Mouse (Mus musculus) hindbrain, embryonic 10.5 days (tissue): ENCODE measurements at regions not wholly inside any gene's neighbourhood (a gene's known extent, or its start where the extent isn't known, plus 50 kb on each side); places are given as distances from the start of the nearest gene placed in this dataset.
A peak's percentile ranks its signal among the peaks of the same experiment; 100 is the strongest.

Experiments used
- DNase-seq: peaks from one replicate; pipeline ENCODE4 v3.0.0-alpha.2; 2017; ENCODE audit warnings: low spot score
- H3K27ac ChIP-seq: fragments of 300-500 bp; sonication (generic); 2 replicates; pipeline ENCODE4 v1.5.1; 2016; ENCODE audit warnings: mild to moderate bottlenecking, moderate library complexity
- H3K27me3 ChIP-seq: fragments of 300-500 bp; sonication (generic); 2 replicates; pipeline ENCODE4 v1.6.1; 2016; ENCODE audit warnings: mild to moderate bottlenecking; ENCODE audit not compliant: poor library complexity, insufficient read depth, severe bottlenecking
- H3K36me3 ChIP-seq: fragments of 300-500 bp; sonication (generic); 2 replicates; pipeline ENCODE4 v1.6.1; 2016; ENCODE audit warnings: mild to moderate bottlenecking, moderate library complexity
- H3K4me1 ChIP-seq: fragments of 300-500 bp; sonication (generic); replicated peaks from 2 replicates; pipeline ENCODE4 v1.6.1; 2016; ENCODE audit warnings: mild to moderate bottlenecking
- H3K4me3 ChIP-seq: fragments of 300-500 bp; sonication (generic); 2 replicates; pipeline ENCODE4 v1.5.1; 2016; ENCODE audit warnings: mild to moderate bottlenecking, moderate library complexity
- H3K9me3 ChIP-seq: fragments of 300-500 bp; sonication (generic); 2 replicates; pipeline ENCODE4 v1.6.1; 2016; ENCODE audit warnings: mild to moderate bottlenecking, moderate library complexity
- WGBS: fragments of 180-500 bp; shearing (Covaris S2); methylation state at CpG from one replicate; pipeline ENCODE4 v1.1.7; 2016; 5-methylcytosine and 5-hydroxymethylcytosine counted together

DNA sequence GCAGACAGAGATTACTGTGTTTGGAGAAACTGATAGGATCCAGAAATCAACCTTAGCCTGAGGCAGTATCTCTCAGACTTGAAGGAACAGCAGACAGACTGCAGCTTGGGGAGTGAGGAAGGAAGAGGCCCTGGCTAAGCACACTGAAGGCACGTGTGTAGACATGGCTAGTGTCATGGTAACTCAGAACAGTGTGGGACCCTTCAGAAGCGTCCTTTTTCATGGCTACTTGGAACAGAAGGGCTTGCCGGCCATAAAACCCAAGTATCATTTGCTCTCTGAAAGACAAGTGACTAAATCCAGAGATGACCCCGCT is 60.7 kb upstream of the Egln3 start:
- DNase-seq, result no peak
- Histone ChIP-seq H3K4me3 (no peak overlapping the region), H3K4me1 (peaks cover 21% of the 10 kb centered on the region), H3K9me3 (no peaks in the 10 kb centered on the region), H3K27me3 (no peaks in the 10 kb centered on the region), H3K27ac (peak overlapping the region; percentile 54; the same call in 1 of the 2 replicates), H3K36me3 (no peaks in the 10 kb centered on the region)
- 68% methylated on average over 4 of the region's 4 CpGs for WGBS

DNA sequence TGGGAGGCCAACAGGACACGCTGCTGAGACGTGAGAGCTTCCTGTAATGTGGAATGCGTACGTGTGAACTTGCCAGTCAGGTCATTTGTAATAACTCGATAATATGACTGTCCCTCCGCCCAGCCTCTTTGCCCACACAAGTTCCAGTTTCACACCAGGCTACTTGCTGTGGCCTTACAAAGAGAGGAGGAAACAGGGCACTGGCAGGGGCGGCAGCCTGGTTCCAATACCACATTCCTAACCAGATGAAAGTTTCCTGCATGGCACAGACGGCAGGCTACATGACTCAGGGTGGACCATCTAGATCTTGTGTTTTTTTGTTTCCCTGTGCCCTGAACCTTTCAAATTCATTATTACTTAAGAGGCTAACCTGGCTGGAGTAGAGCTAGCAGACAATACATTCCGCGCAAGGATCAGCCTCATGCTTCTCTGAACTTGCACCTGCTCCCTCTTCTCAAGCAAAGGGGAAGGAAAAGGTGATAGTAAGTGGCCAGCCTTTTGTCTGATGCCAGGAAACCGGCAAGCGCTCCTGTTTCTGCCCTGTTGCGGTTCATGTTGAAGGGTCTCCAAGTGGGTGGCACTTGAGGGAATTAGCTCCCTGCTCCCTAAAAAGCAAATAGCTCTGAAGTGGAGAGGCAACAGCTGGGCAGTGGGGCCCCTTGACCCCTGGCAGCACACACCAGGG is 60.2 kb upstream of the Egln3 start:
- H3K4me1 ChIP-seq, result peaks cover 21% of the 10 kb centered on the region
- H3K9me3 ChIP-seq, result no peaks in the 10 kb centered on the region
- whole genome bisulfite sequencing, result 73% methylated on average over 13 of the region's 13 CpGs
- H3K4me3 ChIP-seq, result no peak overlapping the region
- DNase-seq, result no peak
- no peaks in the 10 kb centered on the region for H3K36me3 ChIP-seq
- H3K27ac ChIP-seq, result peak overlapping the region; percentile 54; the same call in 1 of the 2 replicates
- H3K27me3 ChIP-seq, result no peaks in the 10 kb centered on the region

DNA sequence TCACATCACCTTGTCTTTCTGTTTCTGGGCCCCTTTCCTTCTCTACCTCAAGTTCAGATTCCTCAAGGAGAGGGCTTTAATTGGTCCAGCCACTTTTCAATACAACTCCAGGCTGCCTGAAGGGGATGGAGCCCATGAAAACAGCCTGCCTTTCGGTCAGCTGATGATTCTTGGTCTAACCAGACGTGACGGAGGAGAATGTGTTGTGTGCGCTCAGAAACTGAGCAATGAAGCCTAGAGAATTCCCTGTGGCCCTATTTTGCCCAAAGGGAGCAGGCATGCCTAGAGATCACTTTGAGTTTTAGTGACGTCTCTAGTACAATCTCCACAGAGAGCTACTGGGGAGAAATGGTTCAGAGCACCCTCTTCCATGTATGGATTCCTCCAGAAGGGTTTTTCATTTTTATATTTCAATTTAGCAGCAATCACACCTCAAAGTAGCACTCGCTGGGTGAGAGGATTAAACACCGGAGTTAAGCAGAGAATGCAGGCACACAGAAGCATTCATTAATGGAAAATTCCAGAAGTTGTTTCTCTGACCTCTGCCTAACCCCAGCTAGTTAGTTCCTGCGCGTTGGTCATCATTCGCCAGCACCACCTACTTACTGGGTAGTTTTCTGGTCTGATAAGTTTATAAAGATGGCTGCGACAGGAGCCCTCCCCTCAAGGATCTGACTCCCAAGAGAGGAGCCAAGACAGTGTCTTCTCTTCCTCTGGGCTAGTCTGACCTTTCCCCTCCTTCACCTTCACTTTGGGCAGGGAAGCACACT is 58.8 kb upstream of the Egln3 start:
- Histone ChIP-seq H3K36me3 (no peaks in the 10 kb centered on the region), H3K27me3 (no peaks in the 10 kb centered on the region), H3K4me3 (no peak overlapping the region), H3K9me3 (no peaks in the 10 kb centered on the region), H3K27ac (no peak overlapping the region), H3K4me1 (peaks cover 26% of the 10 kb centered on the region)
- DNase-seq, result no peak
- 84% methylated on average over 11 of the region's 11 CpGs for WGBS

DNA sequence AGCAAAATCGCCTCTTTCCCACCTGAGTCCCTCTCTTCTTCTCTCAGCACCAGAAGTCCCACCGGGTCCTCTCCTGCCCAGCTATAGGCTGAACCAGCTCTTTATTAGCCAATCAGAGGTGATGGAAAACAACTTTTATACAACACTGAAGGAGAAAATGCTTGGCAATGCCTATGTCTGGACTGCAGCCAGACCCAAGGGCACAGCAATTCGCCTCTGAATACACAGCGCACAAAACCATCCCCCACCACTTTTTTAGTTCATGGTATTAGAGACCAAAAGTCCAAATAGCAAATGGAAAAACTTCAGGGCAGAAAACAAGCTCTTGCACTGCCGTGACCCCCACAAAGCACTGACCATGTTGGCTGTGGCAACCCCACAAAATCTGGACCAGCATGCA is 57.8 kb upstream of the Egln3 start:
- no peak overlapping the region for H3K27ac ChIP-seq
- no peaks in the 10 kb centered on the region for H3K9me3 ChIP-seq
- peaks cover 26% of the 10 kb centered on the region for H3K4me1 ChIP-seq
- no peaks in the 10 kb centered on the region for H3K36me3 ChIP-seq
- 91% methylated on average over 5 of the region's 5 CpGs for WGBS
- no peaks in the 10 kb centered on the region for H3K27me3 ChIP-seq
- no peak overlapping the region for H3K4me3 ChIP-seq
- DNase-seq, result no peak

DNA sequence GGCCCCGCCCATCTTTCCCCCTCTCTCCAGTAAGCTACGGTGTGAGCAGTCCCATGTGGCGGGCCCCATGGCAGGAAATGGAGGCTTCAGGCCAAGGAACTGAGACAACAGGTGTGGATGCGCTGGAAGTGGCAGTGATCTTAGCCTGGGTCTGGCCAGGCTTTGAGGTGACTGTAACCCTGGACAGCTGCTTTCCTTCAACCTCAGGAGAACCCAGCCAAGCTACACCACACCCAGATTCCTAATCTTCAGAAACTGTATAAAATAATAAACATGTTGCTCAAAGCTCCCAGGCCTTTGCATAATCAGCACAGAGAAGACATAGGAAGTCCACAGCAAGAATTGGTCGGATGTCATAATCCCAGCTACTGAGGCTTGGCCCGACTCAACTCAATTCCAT is 56.8 kb upstream of the Egln3 start:
- no peak overlapping the region for H3K4me3 ChIP-seq
- H3K27me3 ChIP-seq, result no peaks in the 10 kb centered on the region
- H3K27ac ChIP-seq, result no peak overlapping the region
- H3K36me3 ChIP-seq, result no peaks in the 10 kb centered on the region
- 81% methylated on average over 6 of the region's 6 CpGs for WGBS
- no peaks in the 10 kb centered on the region for H3K9me3 ChIP-seq
- no peak for DNase-seq
- peaks cover 25% of the 10 kb centered on the region for H3K4me1 ChIP-seq

DNA sequence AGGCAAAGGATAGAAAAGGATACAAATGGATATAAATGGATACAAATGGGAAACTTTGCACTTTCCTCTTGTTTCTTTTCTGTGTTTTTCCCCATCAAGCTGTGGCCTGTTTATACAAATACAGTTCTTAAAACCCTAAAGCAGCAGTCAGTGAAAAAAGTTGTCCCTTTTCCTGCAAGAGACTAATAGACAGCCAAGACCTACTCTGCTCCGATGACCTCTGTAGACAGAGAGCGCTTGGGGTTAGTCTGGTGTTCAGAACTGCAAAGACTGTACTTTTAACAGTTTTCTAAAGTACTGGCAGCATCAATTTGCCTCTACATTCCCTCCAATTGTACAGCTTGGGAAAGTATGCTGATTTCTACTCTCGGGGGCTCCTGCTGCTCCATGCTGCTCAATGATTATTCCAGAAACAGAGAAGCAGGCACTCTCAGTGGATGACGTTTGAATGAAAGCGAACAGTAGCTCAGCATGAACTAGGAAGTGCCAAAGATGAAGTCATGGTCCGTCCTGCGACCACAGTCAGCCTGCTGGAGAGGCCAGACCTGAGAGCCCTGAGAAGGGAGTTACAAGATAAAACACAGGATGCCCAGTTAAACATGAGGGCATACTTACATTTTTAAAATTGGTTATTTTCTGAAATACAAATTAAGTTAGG is 54.2 kb upstream of the Egln3 start:
- no peak for DNase-seq
- H3K4me3 ChIP-seq, result no peak overlapping the region
- WGBS, result 57% methylated on average over 7 of the region's 7 CpGs
- H3K9me3 ChIP-seq, result no peaks in the 10 kb centered on the region
- no peaks in the 10 kb centered on the region for H3K27me3 ChIP-seq
- H3K36me3 ChIP-seq, result no peaks in the 10 kb centered on the region
- 0 out of 2 replicates have a peak, but pooled peaks cover 5% of the 10 kb centered on the region for H3K4me1 ChIP-seq
- H3K27ac ChIP-seq, result no peak overlapping the region

DNA sequence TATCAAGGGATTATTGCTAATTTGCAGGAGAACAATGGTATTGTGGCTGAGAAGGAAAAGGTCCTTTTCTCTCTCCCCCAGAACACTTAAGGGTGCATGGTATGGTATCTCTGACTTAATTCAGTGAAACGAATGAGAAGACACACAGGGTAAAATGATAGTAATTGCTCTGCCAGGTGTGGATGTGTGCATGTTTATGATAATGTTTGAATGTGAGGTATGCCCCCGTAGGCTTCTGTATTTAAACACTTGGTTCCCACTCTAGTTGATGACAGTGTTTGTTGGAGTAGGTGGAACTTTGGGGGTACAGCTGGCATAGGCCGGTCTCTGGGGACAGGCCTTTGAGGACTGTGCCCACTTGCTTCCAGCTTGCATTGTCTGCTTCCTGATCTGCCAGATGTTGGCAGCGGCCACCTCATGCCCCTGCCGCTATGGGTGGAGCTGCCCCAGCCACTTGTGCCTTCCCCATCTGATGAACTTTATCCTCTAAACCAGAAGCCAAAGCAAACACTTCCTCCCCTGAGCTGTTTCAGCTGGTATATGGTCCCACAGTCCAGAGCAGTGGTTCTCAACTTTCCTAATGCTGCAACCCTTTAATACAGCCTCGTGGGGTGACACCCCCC is 53.0 kb upstream of the Egln3 start:
- WGBS, result 82% methylated on average over 6 of the region's 6 CpGs
- Histone ChIP-seq H3K36me3 (no peaks in the 10 kb centered on the region), H3K27me3 (no peaks in the 10 kb centered on the region), H3K9me3 (no peaks in the 10 kb centered on the region), H3K27ac (no peak overlapping the region), H3K4me1 (0 out of 2 replicates have a peak, but pooled peaks cover 5% of the 10 kb centered on the region), H3K4me3 (no peak overlapping the region)
- DNase-seq, result no peak
